Mouse (Mus musculus) retina, postnatal 7 days (tissue): ENCODE data around the gene Slc10a7.
A peak's percentile ranks its signal among the peaks of the same experiment; 100 is the strongest.
"Not testable (repeated sequence)": the region's sequence is repeated elsewhere in the genome, so short reads cannot be mapped to it uniquely, and the experiment has no call there.

Experiments
- DNase-seq: peaks from one replicate; pipeline ENCODE4 v3.0.0-alpha.2; 2012; ENCODE audit warnings: low read depth, low spot score

Gene Slc10a7

DNA sequence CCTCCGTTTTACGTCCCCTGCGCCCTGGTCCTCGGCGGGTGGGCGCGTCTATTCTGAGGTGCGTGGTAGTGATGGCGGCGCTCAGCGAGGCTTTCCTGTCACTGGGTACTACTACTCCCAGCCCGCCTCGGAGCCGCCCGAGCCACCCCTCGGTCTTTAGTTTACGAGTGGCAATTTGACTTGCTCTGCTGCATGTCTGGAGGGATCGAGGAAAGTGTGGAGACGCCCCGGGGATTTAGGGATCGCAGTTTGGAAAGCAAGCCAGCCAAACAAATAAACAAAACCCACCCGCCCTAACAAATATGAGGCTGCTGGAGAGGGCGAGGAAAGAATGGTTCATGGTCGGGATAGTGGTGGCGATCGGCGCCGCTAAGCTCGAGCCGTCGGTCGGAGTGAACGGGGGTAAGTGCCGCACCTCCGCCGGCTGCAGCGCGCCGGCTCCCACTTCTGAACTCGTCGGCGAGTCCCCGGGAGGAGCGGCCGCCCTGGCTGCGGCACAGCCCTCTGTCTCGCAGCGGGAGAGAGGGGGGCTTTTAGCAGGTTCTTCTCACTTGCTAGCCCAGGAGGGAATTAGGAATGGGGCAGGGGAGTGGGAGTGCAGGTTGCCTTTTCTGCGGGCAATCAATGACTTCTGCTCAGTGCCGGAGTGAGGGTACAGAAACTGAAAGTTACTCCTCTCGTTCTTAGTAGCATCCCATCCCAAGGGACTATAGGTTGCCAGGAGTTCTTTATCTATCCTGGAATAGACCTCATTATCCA, at the start of gene Slc10a7:
TSS of gene Slc10a7 (plus strand) at position 74 of the 759 bp plus-strand sequence.
- DNase-seq: peak; percentile 69

DNA sequence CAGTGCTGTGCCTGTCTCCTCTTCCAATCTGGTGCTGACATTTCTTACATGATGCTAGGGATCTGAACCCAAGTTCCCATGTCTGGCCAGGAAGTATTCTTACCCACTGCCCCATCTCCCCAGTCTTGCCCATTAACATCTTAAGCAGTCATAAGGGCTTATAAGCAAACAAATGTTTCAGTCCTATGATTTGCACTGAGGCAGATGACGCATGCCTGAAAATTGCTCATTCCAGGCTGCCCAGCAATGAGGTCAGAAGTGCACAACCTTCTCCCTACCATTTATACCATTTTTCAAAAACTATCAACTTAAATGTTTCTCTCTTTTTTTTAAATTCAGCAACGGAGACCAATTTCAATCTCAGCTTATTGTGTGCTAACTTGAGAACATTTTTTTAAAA, 45.2 kb upstream of the Slc10a7 start:
- DNase-seq: no peak

DNA sequence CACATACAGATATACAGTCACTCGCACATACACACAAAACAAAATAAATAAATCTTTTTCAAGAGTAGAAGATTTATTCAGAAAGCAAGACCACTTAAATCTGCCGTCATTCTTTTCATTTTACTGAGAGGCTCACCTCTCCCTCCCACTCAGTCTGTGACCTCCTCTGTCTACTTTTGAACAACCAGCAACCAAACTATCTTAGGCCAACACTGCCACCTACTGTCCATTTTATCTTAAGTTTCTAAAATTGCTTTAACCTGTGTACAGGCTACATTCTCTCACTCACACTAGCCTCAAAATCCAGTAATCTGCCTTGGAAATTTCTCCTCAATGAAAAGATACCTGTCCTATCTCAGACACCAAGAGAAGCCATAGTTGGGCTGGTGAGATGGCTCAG, 41.3 kb upstream of the Slc10a7 start:
- peak; percentile 1 for DNase-seq

DNA sequence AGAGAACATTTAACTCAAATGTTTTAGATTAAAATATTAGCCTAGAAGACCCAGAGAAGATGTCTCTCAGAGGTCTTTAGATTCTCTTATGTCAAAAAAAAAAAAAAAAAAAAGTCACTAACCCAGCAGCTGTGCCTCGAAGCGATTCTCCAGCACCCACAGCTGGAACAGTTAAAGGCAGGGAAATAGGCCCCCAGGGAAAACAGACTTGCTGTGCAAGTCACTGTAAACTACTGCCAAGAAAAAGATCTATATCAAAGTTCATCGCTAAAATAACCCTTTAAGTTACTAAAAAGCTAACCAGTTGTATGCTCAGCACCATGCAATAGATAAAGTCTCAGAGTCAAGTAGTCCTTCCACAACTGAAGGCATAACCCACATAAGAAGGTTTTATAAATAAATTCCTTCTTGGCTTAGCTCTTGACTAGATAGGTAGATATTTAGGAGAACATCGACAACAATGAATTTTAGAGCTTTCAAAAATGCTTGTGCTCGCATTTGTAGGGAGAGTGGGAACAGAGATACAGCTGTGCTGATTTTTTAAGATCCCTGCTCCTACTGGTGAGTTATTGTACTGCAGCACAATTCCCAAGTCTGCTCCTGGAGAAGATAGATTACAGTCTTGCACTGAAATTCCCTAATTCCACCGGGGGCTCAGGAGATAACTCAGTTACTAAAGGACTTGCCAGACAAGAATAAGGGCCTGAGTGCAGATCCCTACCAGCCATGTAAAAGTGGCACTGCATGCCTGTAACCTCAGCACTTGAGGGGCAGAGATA, 31.9 kb upstream of the Slc10a7 start:
- peak; percentile 11 for DNase-seq

DNA sequence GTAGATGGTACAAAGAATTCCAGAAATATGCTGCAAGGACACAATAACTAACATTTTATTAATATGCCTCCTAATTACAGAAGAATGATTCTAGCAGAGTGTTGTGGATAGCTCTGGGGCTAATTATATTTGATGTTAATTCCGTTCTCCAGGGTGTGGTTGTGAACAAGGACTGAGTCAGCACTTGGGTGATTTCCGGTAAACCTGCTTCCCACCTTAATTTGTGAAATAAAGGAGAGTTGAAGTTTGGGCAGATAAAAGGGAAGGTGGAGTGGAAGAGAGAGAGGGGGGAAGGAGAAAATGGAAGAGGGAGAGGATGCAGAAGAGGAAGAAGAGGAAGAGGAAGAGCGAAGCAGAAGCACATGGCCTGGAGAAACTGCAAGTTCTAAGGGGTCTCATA, 19.4 kb upstream of the Slc10a7 start:
- DNase-seq: no peak

DNA sequence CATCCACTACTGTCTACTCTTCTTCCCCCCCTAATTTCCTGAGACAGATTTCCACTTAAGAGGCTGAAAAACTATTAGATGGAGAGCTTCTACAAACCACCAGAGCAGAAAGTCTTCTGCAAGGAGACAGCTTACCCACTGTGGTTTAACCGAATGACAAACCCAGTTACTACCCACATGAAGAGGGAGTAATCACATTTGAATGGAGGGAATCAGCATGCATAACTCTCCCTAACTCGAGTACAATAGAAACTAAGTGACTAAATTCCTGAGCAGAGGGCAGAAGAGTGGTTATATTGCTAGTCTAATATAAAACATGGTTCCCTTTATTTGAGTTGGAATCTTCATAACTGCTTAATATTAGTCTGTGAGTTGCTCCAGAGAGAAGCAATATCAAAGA, 16.1 kb upstream of the Slc10a7 start:
- DNase-seq: no peak

DNA sequence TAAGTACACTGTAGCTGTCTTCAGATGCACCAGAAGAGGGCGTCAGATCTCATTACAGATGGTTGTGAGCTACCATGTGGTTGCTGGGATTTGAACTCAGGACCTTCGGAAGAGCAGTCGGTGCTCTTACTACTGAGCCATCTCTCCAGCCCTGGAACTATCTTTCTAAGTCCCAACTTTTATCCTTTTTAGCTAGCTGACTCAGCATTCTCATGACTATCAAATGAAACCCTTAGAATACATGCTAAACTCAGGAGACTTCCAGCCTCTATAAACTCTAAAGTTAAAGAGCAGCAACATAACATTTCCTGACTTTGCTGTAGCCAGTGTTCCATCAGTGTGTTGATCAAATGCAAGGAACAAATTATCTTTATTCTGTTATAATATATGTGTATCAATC, 12.9 kb upstream of the Slc10a7 start:
- DNase-seq: not testable (repeated sequence)

DNA sequence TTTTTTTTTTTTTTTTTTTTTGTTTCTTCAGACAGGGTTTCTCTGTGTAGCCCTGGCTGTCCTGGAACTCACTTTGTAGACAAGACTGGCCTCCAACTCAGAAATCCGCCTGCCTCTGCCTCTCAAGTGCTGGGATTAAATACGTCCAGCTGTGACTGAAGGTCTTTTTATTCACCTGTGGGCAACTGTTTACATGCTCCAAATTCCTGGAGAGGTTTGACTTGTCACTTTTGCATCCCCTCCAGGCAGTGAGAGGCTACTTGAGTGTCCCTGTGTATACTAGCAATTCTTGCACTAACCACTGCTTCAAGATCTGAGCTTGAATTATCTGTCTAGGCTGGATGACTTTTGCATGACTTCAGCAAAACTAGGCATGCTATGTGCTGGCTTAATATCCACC, 6.4 kb upstream of the Slc10a7 start:
- no peak for DNase-seq

DNA sequence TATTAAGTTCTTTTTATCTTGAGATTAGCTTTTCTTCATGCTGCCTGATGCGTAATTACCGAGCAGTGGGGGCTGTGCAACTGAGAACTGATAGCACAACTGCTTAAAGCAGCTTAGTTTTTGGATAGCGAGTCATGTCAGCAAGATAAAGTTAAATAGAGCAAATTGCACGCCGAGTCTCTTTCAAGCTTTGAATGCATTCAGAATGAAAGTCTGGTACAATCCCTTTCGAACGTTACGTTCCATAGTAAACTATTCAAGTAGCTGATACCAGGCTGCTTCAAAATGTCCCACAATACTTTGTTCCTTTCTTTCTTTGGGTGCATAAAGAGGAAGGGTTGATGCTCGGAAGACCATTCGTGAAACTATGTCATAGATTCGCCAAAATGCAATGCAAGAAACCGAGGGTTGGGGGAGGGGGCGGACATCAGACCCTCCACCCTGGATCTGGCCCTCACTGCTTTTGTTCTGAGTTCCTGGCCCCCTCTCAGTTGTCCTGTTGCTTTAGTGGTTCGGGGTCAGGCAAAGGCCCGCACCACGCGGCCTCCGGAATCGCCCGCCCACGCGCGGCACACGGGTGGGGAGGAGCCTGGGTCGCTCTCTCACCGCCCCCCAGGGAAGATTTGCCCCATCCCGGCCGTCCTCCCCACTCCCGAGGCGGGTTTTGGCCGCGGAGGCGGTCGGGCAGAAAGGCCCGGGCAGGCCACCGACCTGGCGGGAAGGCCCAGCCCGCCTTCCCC, 997 bp upstream of the Slc10a7 start:
- DNase-seq: peak; percentile 19

DNA sequence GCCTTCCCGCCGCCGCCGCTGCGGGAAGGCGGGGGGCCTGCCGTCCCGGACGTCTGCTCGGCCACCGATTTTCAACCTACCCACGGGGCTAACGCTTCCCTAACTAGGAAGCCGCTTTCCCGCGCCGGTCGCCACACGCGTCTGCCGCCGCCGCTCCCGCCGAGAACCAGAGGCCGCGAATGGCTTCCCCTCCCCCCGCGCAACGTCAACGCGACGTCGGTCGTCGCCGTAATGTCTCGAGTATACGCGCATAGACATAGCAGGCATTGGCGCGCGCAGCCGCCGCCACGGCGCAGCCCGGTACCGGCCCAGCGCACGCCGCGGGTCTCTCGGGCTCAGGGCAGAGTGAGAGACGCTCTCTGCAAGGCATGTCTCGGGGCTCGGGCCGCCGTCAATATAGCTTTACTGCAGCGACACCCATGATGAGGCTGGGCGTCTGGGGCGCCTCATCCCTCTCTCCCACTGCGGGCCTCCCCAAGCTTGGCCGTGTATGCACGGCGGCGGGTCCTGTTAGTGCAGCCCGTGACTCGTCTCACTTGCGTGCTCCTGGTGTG, 350 bp upstream of the Slc10a7 start, which contains the start of gene Rbmxl1:
TSS of gene Rbmxl1 (minus strand) at position 180 of the 554 bp plus-strand sequence.
- DNase-seq: peak; percentile 82

DNA sequence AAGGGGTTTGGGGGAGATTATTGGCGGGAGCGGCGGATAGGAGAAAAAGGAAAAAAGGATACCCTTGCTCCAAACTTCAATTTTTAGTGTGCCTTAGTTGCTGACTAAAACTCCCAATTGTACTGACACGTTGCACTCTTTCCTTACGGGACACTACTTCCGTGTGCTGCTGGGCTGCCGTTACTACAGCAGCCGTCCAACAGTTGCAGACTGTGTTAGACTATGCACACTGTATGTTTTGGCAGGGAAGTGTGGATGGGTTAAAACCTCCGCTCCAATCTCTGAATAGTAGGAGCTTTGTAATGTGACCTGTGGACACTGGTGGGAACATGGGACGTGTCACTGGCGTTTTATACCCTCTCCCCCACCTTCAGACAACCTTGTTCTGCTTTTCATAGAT, 948 bp downstream of the Slc10a7 start:
- no peak for DNase-seq

DNA sequence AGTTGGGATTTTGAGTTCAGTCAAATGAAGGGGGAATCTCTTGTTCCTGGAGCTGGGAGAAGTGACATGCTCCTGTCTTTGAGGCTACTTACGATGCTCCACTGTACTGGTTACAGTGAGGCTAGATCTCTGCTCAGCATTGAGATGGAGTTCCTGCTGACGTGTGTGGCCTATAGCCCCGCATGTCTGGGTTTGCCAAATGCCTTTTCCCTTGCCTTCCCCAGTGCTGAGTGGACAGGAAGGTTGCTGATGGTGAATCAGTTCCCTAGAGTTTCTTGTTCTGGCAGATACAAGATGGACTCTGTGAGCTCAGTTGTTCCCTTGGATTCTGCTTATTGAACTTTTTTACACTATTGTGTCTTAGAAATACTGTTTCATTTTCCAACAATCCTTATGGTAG, 1.8 kb downstream of the Slc10a7 start:
- DNase-seq: no peak

DNA sequence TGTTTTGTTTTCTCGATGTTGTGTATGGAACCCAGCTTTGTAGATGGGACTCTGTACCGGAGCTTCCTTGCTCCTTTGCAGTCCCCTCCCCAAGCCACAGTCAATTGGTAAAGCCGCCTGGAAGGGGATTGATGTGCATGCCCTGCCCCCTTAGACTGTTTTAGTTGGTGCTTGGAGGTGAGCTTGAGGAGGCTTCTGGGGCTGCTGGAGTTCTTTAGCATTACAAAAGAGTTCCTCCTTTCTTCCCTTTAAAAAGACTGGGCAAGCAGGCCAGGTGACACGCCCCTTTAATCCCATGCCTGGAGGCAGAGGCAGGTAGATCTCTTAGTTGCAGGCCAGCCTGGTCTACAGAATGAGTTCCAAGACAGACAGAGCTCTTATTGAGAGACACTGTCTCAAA, 4.0 kb downstream of the Slc10a7 start:
- no peak for DNase-seq

DNA sequence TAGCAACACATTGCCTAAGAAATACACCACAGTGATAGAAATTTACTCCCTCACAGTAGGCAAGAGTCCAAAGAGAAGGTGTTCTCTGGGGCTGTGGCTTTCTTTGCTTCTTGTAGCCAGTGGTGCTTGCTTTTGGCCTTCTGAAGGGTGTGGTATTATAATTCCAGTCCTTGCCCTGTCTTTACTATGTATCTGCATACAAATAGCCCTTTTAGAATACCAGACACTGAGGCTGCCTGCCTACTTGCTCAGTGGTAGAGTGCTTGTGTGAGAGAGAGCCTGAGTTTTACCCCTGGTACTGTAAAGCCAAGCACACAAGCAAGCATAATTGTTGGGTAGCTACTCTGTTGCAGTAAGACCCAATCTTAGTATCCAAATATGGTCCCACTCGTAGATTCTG, 5.6 kb downstream of the Slc10a7 start:
- DNase-seq: no peak

DNA sequence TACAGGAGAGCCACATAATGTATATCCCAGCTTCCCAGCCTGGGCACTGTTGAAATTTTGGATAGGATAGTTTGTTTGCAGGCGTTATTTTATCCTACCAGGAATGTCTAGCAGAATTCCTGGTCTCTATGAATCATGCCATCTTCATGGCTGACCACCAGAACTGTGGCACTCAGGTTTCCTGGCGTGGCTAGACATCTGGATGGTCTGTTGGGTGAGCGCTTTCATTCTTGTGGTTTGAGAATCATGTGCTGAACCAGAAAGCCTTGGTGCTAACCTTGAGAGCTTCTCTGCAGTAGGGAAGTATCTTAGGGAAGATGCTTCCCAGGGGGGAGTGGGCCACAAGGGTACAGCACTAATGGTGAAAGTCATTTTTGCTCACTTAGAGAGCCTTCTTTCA, 6.0 kb downstream of the Slc10a7 start:
- DNase-seq: no peak

DNA sequence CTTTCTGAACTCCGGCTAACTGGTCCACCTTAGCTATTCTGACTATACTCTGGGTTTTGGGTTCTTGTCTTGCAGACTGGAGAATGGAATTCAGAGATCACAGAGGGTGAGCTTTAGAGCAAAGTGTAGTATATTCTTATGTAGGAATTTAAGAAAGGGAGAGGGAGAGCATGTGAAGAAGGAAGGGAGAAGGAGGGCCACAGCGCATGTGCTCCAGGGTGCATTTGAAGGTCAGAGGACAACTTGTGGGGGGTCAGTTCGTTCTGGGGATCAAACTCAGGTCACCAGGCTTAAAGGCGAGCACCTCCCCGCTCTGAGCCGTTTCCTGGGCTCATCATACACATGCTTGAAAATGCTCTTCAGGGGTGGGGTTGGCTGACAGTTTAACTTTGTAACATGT, 24.8 kb downstream of the Slc10a7 start:
- no peak for DNase-seq

DNA sequence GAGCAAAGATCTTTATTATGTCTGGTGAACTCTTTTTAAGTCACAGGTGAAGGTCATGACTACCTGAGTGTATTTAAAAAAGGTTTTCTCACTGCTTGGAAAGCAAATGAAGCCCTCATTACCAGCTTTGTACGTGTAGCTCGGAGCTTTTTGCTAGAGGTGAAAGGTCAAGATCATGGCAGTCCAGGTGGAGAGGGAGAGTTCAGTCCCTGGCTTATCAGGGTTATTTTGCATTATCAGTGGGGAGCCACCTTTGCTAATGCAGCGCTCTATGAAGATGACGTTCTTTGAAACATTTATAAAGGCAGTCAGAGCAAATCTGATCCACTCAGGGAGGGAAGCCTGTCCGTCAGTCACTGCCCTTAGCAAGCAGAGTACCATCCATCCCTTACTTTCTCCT, 27.6 kb downstream of the Slc10a7 start:
- DNase-seq: no peak

DNA sequence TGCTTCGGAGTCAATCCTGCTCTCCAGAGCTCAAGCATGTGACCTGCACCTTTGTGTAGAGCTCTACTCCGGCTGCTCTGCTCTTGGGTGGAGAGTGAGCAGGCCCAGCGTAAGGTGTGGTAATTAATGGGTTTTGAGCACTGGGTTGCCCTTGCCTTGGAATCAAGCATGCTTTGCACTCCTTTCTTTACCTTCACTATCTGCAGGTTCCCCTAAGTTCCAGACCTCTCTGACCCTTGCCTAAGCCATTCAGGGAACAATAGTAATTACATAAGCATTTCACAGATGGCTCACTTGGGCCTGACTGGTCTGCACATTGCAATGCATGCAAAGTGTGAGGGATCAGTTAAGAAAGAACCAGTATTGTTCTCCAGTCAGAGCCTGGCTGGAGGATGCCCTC, 28.6 kb downstream of the Slc10a7 start:
- DNase-seq: no peak

DNA sequence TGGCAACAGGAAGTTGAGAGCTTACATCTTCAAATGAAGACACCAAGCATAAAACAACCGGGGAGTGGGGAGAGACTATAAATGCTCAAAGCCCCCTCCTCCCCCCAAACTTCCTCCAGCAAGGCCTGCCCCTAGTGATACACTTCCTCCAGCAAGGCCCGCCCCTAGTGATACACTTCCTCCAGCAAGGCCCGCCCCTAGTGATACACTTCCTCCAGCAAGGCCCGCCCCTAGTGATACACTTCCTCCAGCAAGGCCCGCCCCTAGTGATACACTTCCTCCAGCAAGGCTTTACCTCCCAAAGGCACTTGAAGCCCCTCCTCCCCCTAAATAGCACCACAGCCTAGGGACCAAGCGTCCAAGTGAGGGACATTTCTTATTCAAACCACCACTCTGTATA, 33.5 kb downstream of the Slc10a7 start:
- not testable (repeated sequence) for DNase-seq

DNA sequence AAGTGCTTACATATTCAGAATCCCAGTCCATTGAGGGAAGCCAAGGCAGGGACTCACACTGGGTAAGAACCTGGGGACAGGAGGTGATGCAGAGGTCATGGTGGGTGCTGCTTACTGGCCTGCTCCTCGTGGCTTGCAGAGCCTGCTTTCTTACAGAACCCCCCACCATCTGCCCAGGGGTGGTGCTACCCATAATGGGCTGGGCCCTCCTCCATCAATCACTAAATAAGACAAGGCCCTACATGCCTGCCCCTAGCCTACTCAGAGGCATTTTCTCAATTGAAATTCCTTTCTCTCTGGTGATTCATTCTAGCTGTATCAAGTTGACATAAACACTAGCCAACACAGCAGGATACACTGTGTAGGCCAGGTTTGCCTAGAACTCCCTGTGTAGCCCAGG, 34.5 kb downstream of the Slc10a7 start:
- DNase-seq: no peak

DNA sequence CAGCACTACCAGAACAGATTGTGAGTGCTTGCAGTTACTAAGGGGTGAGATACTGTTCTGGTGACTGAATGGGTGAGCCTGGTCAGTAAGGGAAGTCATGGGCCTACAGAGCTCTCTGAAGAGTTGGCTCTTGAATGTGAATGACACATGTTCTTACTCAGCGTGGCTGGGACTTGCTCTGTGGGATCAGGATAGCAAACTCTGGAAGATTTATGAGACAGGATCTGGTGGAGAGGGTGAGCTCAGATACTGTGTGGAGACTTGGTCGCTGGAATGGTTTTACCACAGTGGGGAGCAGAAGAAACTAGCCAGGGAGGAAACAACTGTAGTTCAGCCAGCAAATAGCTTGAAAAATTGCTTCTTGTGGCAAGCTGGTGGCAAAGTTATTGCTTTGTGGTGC, 35.4 kb downstream of the Slc10a7 start:
- no peak for DNase-seq
